Mouse (Mus musculus) kidney, adult 2 months (tissue): ENCODE results near the gene Ttpal.

Experiments used
- CTCF ChIP-seq: fragments of 200-500 bp; conservative IDR thresholded peaks from 2 replicates; pipeline ENCODE4 v1.5.1; 2011; ENCODE audit warnings: low read depth, mild to moderate bottlenecking, control low read depth, low read length, moderate library complexity, mixed read lengths; ENCODE audit not compliant: insufficient read depth, insufficient read length
- POLR2A ChIP-seq: fragments of 200-500 bp; IDR thresholded peaks from one replicate; pipeline ENCODE4 v1.6.1; 2011; ENCODE audit warnings: low read depth, low read length, control low read depth

DNA sequence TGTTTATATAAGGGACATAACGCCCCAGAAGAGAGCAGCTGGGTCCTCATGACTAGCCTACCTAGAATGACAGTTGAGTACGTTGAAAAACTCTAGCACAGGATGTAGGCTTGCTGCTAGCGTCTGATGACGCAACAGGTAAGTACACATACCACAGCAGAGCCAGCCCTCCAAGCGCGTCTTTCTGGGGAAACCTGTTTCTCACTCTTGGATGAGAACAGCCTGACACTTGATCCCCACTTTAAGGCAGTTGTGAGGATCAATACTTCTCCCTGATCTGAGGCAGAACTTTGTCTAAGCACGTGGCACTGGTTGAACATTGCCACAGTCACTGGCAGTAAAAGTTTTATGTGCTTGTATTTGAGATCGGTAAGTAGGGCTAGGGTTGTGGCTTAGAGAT is 18.3 kb downstream of the Ttpal start:
- TF ChIP-seq POLR2A, result no peak
- TF ChIP-seq CTCF, result no peak
